Mouse (Mus musculus) layer of hippocampus, adult 2 months (tissue): Measurements from ENCODE around the gene Plvap. TPM values are rescaled to one million over a fixed set of nuclear protein-coding genes. Genes with fewer than 3 reads are reported as not detected.

Experiments
- DNase-seq, 2 experiments: peaks; one replicate each; pipeline ENCODE4 v3.0.0; 2022; ENCODE audit warnings: low spot score in 2 of 2
- H3K27ac ChIP-seq: fragments of 200-600 bp; 2 replicates; pipeline ENCODE4 v1.8.1; 2022
- H3K4me3 ChIP-seq: fragments of 200-600 bp; 2 replicates; pipeline ENCODE4 v1.8.1; 2022; ENCODE audit warnings: mild to moderate bottlenecking
- CTCF ChIP-seq: fragments of 200-600 bp; conservative IDR thresholded peaks from 2 replicates; pipeline ENCODE4 v1.8.1; 2022; ENCODE audit warnings: antibody characterized with exemption, mild to moderate bottlenecking, moderate library complexity
- long read RNA-seq, 2 experiments: library from polyadenylated mRNA; stranded (forward); transcript quantifications; one replicate each; pipeline ENCODE4 v2.0.0; 2021; ENCODE audit warnings: borderline mapping rate in 2 of 2
- total RNA-seq, 2 experiments: library from RNA; stranded (reverse); gene quantifications; 2 replicates each; pipeline ENCODE4 v1.2.3; 2021

The Plvap gene
- 1 to 10 TPM; 7.3 to 7.7 TPM for total RNA-seq
- long read RNA-seq, experiment 1, partial matches to known transcripts: 15 of 18 reads
- long read RNA-seq, experiment 1, other reads (novel, unspliced or antisense): 2 of 18 reads
- long read RNA-seq, experiment 2, partial matches to known transcripts: 19 of 20 reads
- long read RNA-seq, experiment 2, other reads (novel, unspliced or antisense): 1 of 20 reads

GRCm38 (mm10) chr8:71511644-71512043, at the start of gene Plvap:
Gene Plvap (minus strand): TSS chr8:71511752.
- H3K27ac ChIP-seq: no peak within 1 kb of the TSS
- no peak within 1 kb of the TSS for H3K4me3 ChIP-seq
- no peak for DNase-seq
- no peak for TF ChIP-seq CTCF

- no peak for TF ChIP-seq CTCF
- Histone ChIP-seq H3K4me3 (no peak overlapping the region), H3K27ac (no peak overlapping the region)
- DNase-seq: no peak
Observed at GRCm38 (mm10) chr8:71560765-71561164, 49.2 kb upstream of the Plvap start.

GRCm38 (mm10) chr8:71560071-71560470, 48.5 kb upstream of the Plvap start:
- DNase-seq: no peak
- TF ChIP-seq CTCF: no peak
- Histone ChIP-seq H3K27ac (no peak overlapping the region), H3K4me3 (no peak overlapping the region)

GRCm38 (mm10) chr8:71558958-71559690, 47.6 kb upstream of the Plvap start:
- H3K4me3 ChIP-seq: peak overlapping the region; percentile 32; the same call in 1 of the 2 replicates
- no peak for DNase-seq
- TF ChIP-seq CTCF: no peak
- H3K27ac ChIP-seq: no peak overlapping the region

GRCm38 (mm10) chr8:71558071-71558957, 46.8 kb upstream of the Plvap start, which contains the start of gene Tmem221:
Gene Tmem221 (minus strand): TSS chr8:71558871.
- Histone ChIP-seq H3K27ac (no peak within 1 kb of the TSS), H3K4me3 (peak within 1 kb of the TSS; percentile 32; the same call in 1 of the 2 replicates)
- TF ChIP-seq CTCF: no peak
- no peak for DNase-seq

GRCm38 (mm10) chr8:71554644-71555043, 43.1 kb upstream of the Plvap start:
- H3K4me3 ChIP-seq: no peak overlapping the region
- no peak overlapping the region for H3K27ac ChIP-seq
- no peak for DNase-seq
- no peak for TF ChIP-seq CTCF

GRCm38 (mm10) chr8:71554001-71554400, 42.4 kb upstream of the Plvap start:
- TF ChIP-seq CTCF: no peak
- no peak for DNase-seq
- H3K4me3 ChIP-seq: no peak overlapping the region
- no peak overlapping the region for H3K27ac ChIP-seq

- H3K27ac ChIP-seq: no peak overlapping the region
- no peak for DNase-seq
- no peak for TF ChIP-seq CTCF
- no peak overlapping the region for H3K4me3 ChIP-seq
Observed at GRCm38 (mm10) chr8:71552770-71553169, 41.2 kb upstream of the Plvap start.

- DNase-seq: no peak
- no peak overlapping the region for H3K4me3 ChIP-seq
- TF ChIP-seq CTCF: no peak
- no peak overlapping the region for H3K27ac ChIP-seq
Observed at GRCm38 (mm10) chr8:71550754-71551153, 39.2 kb upstream of the Plvap start.

GRCm38 (mm10) chr8:71547590-71547989, 36.0 kb upstream of the Plvap start:
- H3K4me3 ChIP-seq: no peak overlapping the region

GRCm38 (mm10) chr8:71545053-71545452, 33.5 kb upstream of the Plvap start:
- DNase-seq: no peak
- no peak overlapping the region for H3K4me3 ChIP-seq
- no peak for TF ChIP-seq CTCF
- no peak overlapping the region for H3K27ac ChIP-seq

More at GRCm38 (mm10) chr8:71547590-71547989, 36.0 kb upstream of the Plvap start:
- no peak for DNase-seq
- H3K27ac ChIP-seq: no peak overlapping the region
- TF ChIP-seq CTCF: no peak

GRCm38 (mm10) chr8:71543755-71544154, 32.2 kb upstream of the Plvap start:
- TF ChIP-seq CTCF: no peak
- no peak for DNase-seq
- Histone ChIP-seq H3K4me3 (peak overlapping the region; percentile 94), H3K27ac (no peak overlapping the region)
